Mouse (Mus musculus) myocyte (in vitro differentiated cells): ENCODE results near the gene Large1. TPM values are rescaled to one million over a fixed set of nuclear protein-coding genes. Genes with fewer than 3 reads are reported as not detected.

Source experiments
- H3K27me3 ChIP-seq: one replicate; pipeline ENCODE4 v1.6.1; 2011; ENCODE audit not compliant: control insufficient read depth, insufficient read depth, insufficient read length
- H3K36me3 ChIP-seq: one replicate; pipeline ENCODE4 v1.6.1; 2011; ENCODE audit not compliant: control insufficient read depth, insufficient read depth
- H3K4me2 ChIP-seq: one replicate; pipeline ENCODE4 v1.6.1; 2011; ENCODE audit warnings: low read depth, control low read depth
- H3K4me3 ChIP-seq: one replicate; pipeline ENCODE4 v1.5.1; 2011; ENCODE audit warnings: mild to moderate bottlenecking, control low read depth, moderate library complexity
- H3K79me2 ChIP-seq: one replicate; pipeline ENCODE4 v1.6.1; 2011; ENCODE audit not compliant: control insufficient read depth, insufficient read depth
- H3ac ChIP-seq: one replicate; pipeline ENCODE4 v1.6.1; 2011; ENCODE audit not compliant: control insufficient read depth, insufficient read length
- CEBPB ChIP-seq: IDR thresholded peaks from 2 replicates; pipeline ENCODE4 v1.6.1; 2011; ENCODE audit warnings: mild to moderate bottlenecking, moderate library complexity; ENCODE audit not compliant: poor library complexity, insufficient read depth, severe bottlenecking
- E2F4 ChIP-seq: IDR thresholded peaks from one replicate; pipeline ENCODE4 v1.6.1; 2011; ENCODE audit warnings: mild to moderate bottlenecking, control low read depth, moderate library complexity; ENCODE audit not compliant: insufficient read depth
- MAX ChIP-seq: IDR thresholded peaks from one replicate; pipeline ENCODE4 v1.6.1; 2011; ENCODE audit warnings: low read depth, mild to moderate bottlenecking, control low read depth
- MYOD1 ChIP-seq, 3 experiments: IDR thresholded peaks; one replicate each; pipeline ENCODE4 v1.6.1; 2011; ENCODE audit warnings: control low read depth in 2 of 3, low read depth in 2 of 3, mild to moderate bottlenecking in 2 of 3, moderate library complexity in 1 of 3; ENCODE audit not compliant: insufficient read length in 2 of 3, control insufficient read depth in 1 of 3
- MYOG ChIP-seq, 3 experiments: IDR thresholded peaks; one replicate each; pipeline ENCODE4 v1.6.1; 2011; ENCODE audit warnings: control low read depth in 2 of 3, low read depth in 2 of 3, mild to moderate bottlenecking in 2 of 3; ENCODE audit not compliant: insufficient read length in 2 of 3, control insufficient read depth in 1 of 3, insufficient read depth in 1 of 3
- POLR2A ChIP-seq: IDR thresholded peaks from one replicate; pipeline ENCODE4 v1.6.1; 2011; ENCODE audit warnings: low read depth, mild to moderate bottlenecking, control low read depth, moderate library complexity; ENCODE audit not compliant: insufficient read length
- POLR2AphosphoS2 ChIP-seq: IDR thresholded peaks from one replicate; pipeline ENCODE4 v1.6.1; 2011; ENCODE audit warnings: low read depth, control low read depth; ENCODE audit not compliant: insufficient read length
- REST ChIP-seq: IDR thresholded peaks from one replicate; pipeline ENCODE4 v1.6.1; 2011; ENCODE audit warnings: mild to moderate bottlenecking, control low read depth, moderate library complexity; ENCODE audit not compliant: insufficient read depth, insufficient read length
- SRF ChIP-seq: IDR thresholded peaks from one replicate; pipeline ENCODE4 v1.6.1; 2011; ENCODE audit warnings: low read depth; ENCODE audit not compliant: control insufficient read depth, insufficient read length
- TCF12 ChIP-seq: IDR thresholded peaks from one replicate; pipeline ENCODE4 v1.6.1; 2011; ENCODE audit warnings: mild to moderate bottlenecking, control low read depth; ENCODE audit not compliant: poor library complexity, insufficient read depth, severe bottlenecking
- TCF3 ChIP-seq: IDR thresholded peaks from one replicate; pipeline ENCODE4 v1.6.1; 2011; ENCODE audit warnings: low read depth, control low read depth; ENCODE audit not compliant: insufficient read length
- USF1 ChIP-seq: IDR thresholded peaks from one replicate; pipeline ENCODE4 v1.6.1; 2011; ENCODE audit warnings: low read depth, mild to moderate bottlenecking, control low read depth, moderate library complexity
- polyA plus RNA-seq: library from polyadenylated mRNA; unstranded; fragments of >200 nt; fragmentation: generic; extraction: Trizol; gene quantifications from one replicate; pipeline ENCODE4 v1.2.1, GENCODE M21; 2012; ENCODE audit warnings: missing spikeins

Large1 gene
- polyA plus RNA-seq, 1 experiment = 23.2 TPM

GRCm38 (mm10) chr8:72883033-72883432 lies 470.3 kb downstream of the Large1 start:
- Histone ChIP-seq H3K79me2 (no peaks in the 10 kb centered on the region), H3K4me2 (peak overlapping the region; percentile 16), H3K4me3 (no peak overlapping the region), H3K27me3 (no peaks in the 10 kb centered on the region), H3ac (no peak overlapping the region), H3K36me3 (no peaks in the 10 kb centered on the region)
- TF ChIP-seq MAX (no peak), MYOG (IDR thresholded peaks at IDR 0.05; ENCODE audit: control insufficient read depth in 1 of 3, insufficient read depth in 1 of 3, insufficient read length in 2 of 3, low read depth in 2 of 3) (peak in 2 of 3 experiments; percentile 80), TCF12 (peak; percentile 62), TCF3 (peak; percentile 20), REST (no peak), POLR2AphosphoS2 (no peak), E2F4 (no peak), POLR2A (no peak), CEBPB (no peak), MYOD1 (IDR thresholded peaks at IDR 0.05; ENCODE audit: control insufficient read depth in 1 of 3, insufficient read length in 2 of 3, low read depth in 2 of 3) (peak in 2 of 3 experiments; percentile 51 to 86), USF1 (no peak), SRF (no peak)

DNA sequence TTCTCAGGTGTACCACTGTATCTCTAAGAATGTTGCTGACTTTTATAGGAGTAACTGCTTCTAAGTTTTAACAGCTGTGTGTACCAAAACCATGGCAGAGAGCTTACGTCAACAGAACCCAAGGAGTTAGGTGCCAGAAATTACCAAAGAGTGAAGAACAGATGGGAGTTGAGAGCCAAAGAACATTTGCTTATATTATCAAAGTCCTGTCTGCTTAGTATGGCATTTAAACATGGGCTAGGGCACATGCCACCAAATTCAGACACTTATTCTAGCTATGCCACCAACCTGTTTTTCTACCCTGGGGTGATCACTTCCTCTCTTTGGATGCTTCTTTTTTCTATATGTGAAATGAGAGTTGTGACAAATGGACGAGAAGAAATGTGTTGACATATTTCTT lies 479.9 kb downstream of the Large1 start:
- Histone ChIP-seq H3K4me2 (no peak overlapping the region), H3ac (no peak overlapping the region), H3K4me3 (no peak overlapping the region), H3K36me3 (no peaks in the 10 kb centered on the region), H3K79me2 (no peaks in the 10 kb centered on the region), H3K27me3 (no peaks in the 10 kb centered on the region)
- no peak for TF ChIP-seq POLR2AphosphoS2
- no peak for TF ChIP-seq USF1
- no peak for TF ChIP-seq MYOD1 (IDR thresholded peaks at IDR 0.05; ENCODE audit: control insufficient read depth in 1 of 3, insufficient read length in 2 of 3, low read depth in 2 of 3)

DNA sequence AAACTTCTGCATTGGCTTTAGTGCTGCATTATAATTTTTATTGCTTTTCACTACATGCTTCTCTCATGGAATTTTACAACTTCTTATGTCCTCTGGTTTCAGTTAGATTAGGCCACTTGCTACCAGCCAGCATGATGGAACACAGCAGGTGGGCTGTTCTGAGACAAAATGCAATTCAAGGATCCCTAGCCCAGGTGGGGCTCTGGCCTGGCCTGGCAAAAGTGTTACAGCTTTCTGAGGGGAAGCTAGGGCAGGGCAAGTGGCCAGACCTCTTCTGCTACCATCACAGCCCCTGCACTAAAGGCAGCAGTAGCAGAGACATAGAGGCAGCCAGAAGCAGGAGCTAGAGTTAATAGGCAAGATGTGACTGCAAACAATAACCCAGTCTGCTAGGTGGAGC lies 506.5 kb downstream of the Large1 start:
- Histone ChIP-seq H3K4me2 (no peak overlapping the region), H3ac (no peak overlapping the region), H3K36me3 (peaks cover 25% of the 10 kb centered on the region), H3K79me2 (no peaks in the 10 kb centered on the region), H3K4me3 (no peak overlapping the region), H3K27me3 (no peaks in the 10 kb centered on the region)
- TF ChIP-seq TCF12 (no peak), MYOG (IDR thresholded peaks at IDR 0.05; ENCODE audit: control insufficient read depth in 1 of 3, insufficient read depth in 1 of 3, insufficient read length in 2 of 3, low read depth in 2 of 3) (no peak), MYOD1 (IDR thresholded peaks at IDR 0.05; ENCODE audit: control insufficient read depth in 1 of 3, insufficient read length in 2 of 3, low read depth in 2 of 3) (peak in 1 of 3 experiments; percentile 48), POLR2A (no peak), MAX (no peak), POLR2AphosphoS2 (no peak), USF1 (no peak)

- Histone ChIP-seq H3K79me2 (no peaks in the 10 kb centered on the region), H3K4me3 (no peak overlapping the region), H3K4me2 (no peak overlapping the region), H3ac (no peak overlapping the region), H3K27me3 (no peaks in the 10 kb centered on the region), H3K36me3 (peaks cover 7% of the 10 kb centered on the region)
- TF ChIP-seq SRF (no peak), CEBPB (no peak), REST (no peak), MYOG (IDR thresholded peaks at IDR 0.05; ENCODE audit: control insufficient read depth in 1 of 3, insufficient read depth in 1 of 3, insufficient read length in 2 of 3, low read depth in 2 of 3) (no peak), USF1 (no peak), MYOD1 (IDR thresholded peaks at IDR 0.05; ENCODE audit: control insufficient read depth in 1 of 3, insufficient read length in 2 of 3, low read depth in 2 of 3) (no peak), E2F4 (no peak), POLR2AphosphoS2 (no peak), POLR2A (no peak), TCF3 (no peak), TCF12 (no peak), MAX (no peak)
These were observed 517.5 kb downstream of the Large1 start for GRCm38 (mm10) chr8:72835863-72836262.

DNA sequence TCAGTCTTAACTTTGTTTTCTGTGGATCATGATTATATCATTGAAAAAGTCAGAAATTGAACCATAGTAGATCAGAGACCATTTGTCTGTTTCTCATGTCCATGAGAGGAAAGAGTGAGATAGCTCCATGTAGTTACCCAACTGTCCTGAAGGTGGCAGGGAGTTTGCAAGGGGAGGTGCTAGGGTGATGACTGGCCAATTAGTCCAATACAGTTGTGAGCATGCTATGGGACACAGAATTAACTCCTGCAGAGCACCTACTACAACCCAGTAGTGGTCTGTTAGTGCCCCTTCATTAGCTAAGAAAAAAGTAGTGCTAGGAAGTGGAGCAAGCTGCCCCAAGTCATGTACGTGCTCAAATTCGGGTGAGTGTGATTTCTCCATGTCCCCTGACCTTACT lies 520.2 kb downstream of the Large1 start:
- no peak overlapping the region for H3K4me2 ChIP-seq
- no peak overlapping the region for H3ac ChIP-seq
- peaks cover 7% of the 10 kb centered on the region for H3K36me3 ChIP-seq
- no peaks in the 10 kb centered on the region for H3K79me2 ChIP-seq
- no peaks in the 10 kb centered on the region for H3K27me3 ChIP-seq
- no peak for TF ChIP-seq MAX
- no peak for TF ChIP-seq TCF3
- no peak for TF ChIP-seq USF1
- no peak for TF ChIP-seq MYOD1 (IDR thresholded peaks at IDR 0.05; ENCODE audit: control insufficient read depth in 1 of 3, insufficient read length in 2 of 3, low read depth in 2 of 3)
- TF ChIP-seq SRF = no peak
- no peak for TF ChIP-seq POLR2AphosphoS2
- no peak for TF ChIP-seq POLR2A
- no peak for TF ChIP-seq E2F4
- TF ChIP-seq TCF12 = no peak
- TF ChIP-seq CEBPB = no peak
- TF ChIP-seq MYOG (IDR thresholded peaks at IDR 0.05; ENCODE audit: control insufficient read depth in 1 of 3, insufficient read depth in 1 of 3, insufficient read length in 2 of 3, low read depth in 2 of 3) = no peak
- no peak overlapping the region for H3K4me3 ChIP-seq
